Mouse (Mus musculus): ENCODE measurements around the gene Map1a. TPM values are rescaled to one million over a fixed set of nuclear protein-coding genes. Genes with fewer than 3 reads are reported as not detected.
A peak's percentile ranks its signal among the peaks of the same experiment; 100 is the strongest.

The Map1a gene
- polyA plus RNA-seq, 1 experiment from 2014 or later: 0.93 TPM

- Histone ChIP-seq H3K27me3 (ENCODE audit: insufficient read depth, low read length) (no peaks in the 10 kb centered on the region), H3K4me3 (replicated peaks; ENCODE audit: low read depth, low read length) (no peak overlapping the region), H3K36me3 (ENCODE audit: insufficient read depth, low read length) (no peaks in the 10 kb centered on the region), H3K4me1 (replicated peaks; ENCODE audit: insufficient read depth, low read length) (no peaks in the 10 kb centered on the region), H3K4me2 (ENCODE audit: low read length) (no peak overlapping the region), H3K9me3 (replicated peaks; ENCODE audit: low read length) (no peaks in the 10 kb centered on the region), H3K27ac (no peak overlapping the region), H3K9ac (ENCODE audit: low read depth, low read length) (no peak overlapping the region)
- ATAC-seq (replicated peaks; ENCODE audit: low FRiP score, low read depth) (no peak), DNase-seq (ENCODE audit: low spot score) (no peak)
- TF ChIP-seq CTCF (IDR thresholded peaks at IDR 0.05; ENCODE audit: low read depth): peak; percentile 42
These were observed 49.7 kb downstream of the Map1a start for GRCm38 (mm10) chr2:121339057-121339456.

GRCm38 (mm10) chr2:121353156-121353555 is 63.8 kb downstream of the Map1a start:
- ATAC-seq (replicated peaks; ENCODE audit: low FRiP score, low read depth): no peak
- Histone ChIP-seq H3K4me3 (replicated peaks; ENCODE audit: low read depth, low read length) (no peak overlapping the region), H3K4me2 (ENCODE audit: low read length) (no peak overlapping the region), H3K36me3 (ENCODE audit: insufficient read depth, low read length) (no peaks in the 10 kb centered on the region), H3K4me1 (replicated peaks; ENCODE audit: insufficient read depth, low read length) (peaks cover 3% of the 10 kb centered on the region; the same call in 1 of the 2 replicates), H3K9me3 (replicated peaks; ENCODE audit: low read length) (no peaks in the 10 kb centered on the region), H3K27me3 (ENCODE audit: insufficient read depth, low read length) (no peaks in the 10 kb centered on the region), H3K9ac (ENCODE audit: low read depth, low read length) (no peak overlapping the region), H3K27ac (no peak overlapping the region)
- whole genome bisulfite sequencing: 44% methylated on average over 8 of the region's 8 CpGs
- no peak for TF ChIP-seq CTCF (IDR thresholded peaks at IDR 0.05; ENCODE audit: low read depth)
- DNase-seq (ENCODE audit: low spot score): peak; percentile 13

GRCm38 (mm10) chr2:121354378-121354777 is 65.0 kb downstream of the Map1a start:
- WGBS: 1% methylated on average over 6 of the region's 6 CpGs
- Histone ChIP-seq H3K9ac (ENCODE audit: low read depth, low read length) (peak overlapping the region; percentile 63), H3K9me3 (replicated peaks; ENCODE audit: low read length) (no peaks in the 10 kb centered on the region), H3K27ac (peak overlapping the region; percentile 50; the same call in 1 of the 2 replicates), H3K4me3 (replicated peaks; ENCODE audit: low read depth, low read length) (peak overlapping the region; percentile 66), H3K4me1 (replicated peaks; ENCODE audit: insufficient read depth, low read length) (peaks cover 8% of the 10 kb centered on the region; the same call in 1 of the 2 replicates), H3K27me3 (ENCODE audit: insufficient read depth, low read length) (no peaks in the 10 kb centered on the region), H3K4me2 (ENCODE audit: low read length) (peak overlapping the region; percentile 92), H3K36me3 (ENCODE audit: insufficient read depth, low read length) (no peaks in the 10 kb centered on the region)
- no peak for TF ChIP-seq CTCF (IDR thresholded peaks at IDR 0.05; ENCODE audit: low read depth)
- ATAC-seq (replicated peaks; ENCODE audit: low FRiP score, low read depth) (no peak), DNase-seq (ENCODE audit: low spot score) (no peak)

GRCm38 (mm10) chr2:121354820-121355592 is 65.6 kb downstream of the Map1a start, which contains the start of gene Ppip5k1:
Gene Ppip5k1 (minus strand): TSS chr2:121355396.
- H3K36me3 ChIP-seq (ENCODE audit: insufficient read depth, low read length): no peaks in the 10 kb centered on the region
- no peaks in the 10 kb centered on the region for H3K27me3 ChIP-seq (ENCODE audit: insufficient read depth, low read length)
- H3K27ac ChIP-seq: peak within 1 kb of the TSS; percentile 50; the same call in 1 of the 2 replicates
- TF ChIP-seq CTCF (IDR thresholded peaks at IDR 0.05; ENCODE audit: low read depth): peak; percentile 95
- no peaks in the 10 kb centered on the region for H3K9me3 ChIP-seq (replicated peaks; ENCODE audit: low read length)
- under 1% methylated on average over 57 of the region's 58 CpGs for WGBS
- H3K4me1 ChIP-seq (replicated peaks; ENCODE audit: insufficient read depth, low read length): peaks cover 8% of the 10 kb centered on the region; the same call in 1 of the 2 replicates
- peak within 1 kb of the TSS; percentile 92 for H3K4me2 ChIP-seq (ENCODE audit: low read length)
- ATAC-seq (replicated peaks; ENCODE audit: low FRiP score, low read depth) (peak; percentile 92), DNase-seq (ENCODE audit: low spot score) (peak; percentile 98)
- H3K9ac ChIP-seq (ENCODE audit: low read depth, low read length): peak within 1 kb of the TSS; percentile 63
- peak within 1 kb of the TSS; percentile 66 for H3K4me3 ChIP-seq (replicated peaks; ENCODE audit: low read depth, low read length)

- Histone ChIP-seq H3K4me2 (ENCODE audit: low read length) (peak within 1 kb of the TSS; percentile 50), H3K4me1 (replicated peaks; ENCODE audit: insufficient read depth, low read length) (peaks cover 8% of the 10 kb centered on the region; the same call in 1 of the 2 replicates), H3K36me3 (ENCODE audit: insufficient read depth, low read length) (no peaks in the 10 kb centered on the region), H3K4me3 (replicated peaks; ENCODE audit: low read depth, low read length) (peak within 1 kb of the TSS; percentile 23), H3K9ac (ENCODE audit: low read depth, low read length) (0 out of 2 replicates have a peak within 1 kb of the TSS, but pooled peaks have one; percentile 31), H3K9me3 (replicated peaks; ENCODE audit: low read length) (no peaks in the 10 kb centered on the region), H3K27ac (no peak within 1 kb of the TSS), H3K27me3 (ENCODE audit: insufficient read depth, low read length) (no peaks in the 10 kb centered on the region)
- ATAC-seq (replicated peaks; ENCODE audit: low FRiP score, low read depth): no peak
- no peak for DNase-seq (ENCODE audit: low spot score)
- 39% methylated on average over 5 of the region's 5 CpGs for WGBS
- TF ChIP-seq CTCF (IDR thresholded peaks at IDR 0.05; ENCODE audit: low read depth): no peak
These were observed 68.1 kb downstream of the Map1a start, which contains the start of gene Ckmt1 for GRCm38 (mm10) chr2:121357494-121357893. Gene Ckmt1 (plus strand): TSS chr2:121357714.

- DNase-seq (ENCODE audit: low spot score) (no peak), ATAC-seq (replicated peaks; ENCODE audit: low FRiP score, low read depth) (no peak)
- H3K27me3 ChIP-seq (ENCODE audit: insufficient read depth, low read length): no peaks in the 10 kb centered on the region
- no peaks in the 10 kb centered on the region for H3K36me3 ChIP-seq (ENCODE audit: insufficient read depth, low read length)
- TF ChIP-seq CTCF (IDR thresholded peaks at IDR 0.05; ENCODE audit: low read depth): no peak
- peaks cover 8% of the 10 kb centered on the region; the same call in 1 of the 2 replicates for H3K4me1 ChIP-seq (replicated peaks; ENCODE audit: insufficient read depth, low read length)
- H3K27ac ChIP-seq: no peak overlapping the region
- peak overlapping the region; percentile 50 for H3K4me2 ChIP-seq (ENCODE audit: low read length)
- H3K4me3 ChIP-seq (replicated peaks; ENCODE audit: low read depth, low read length): peak overlapping the region; percentile 23
- no peak overlapping the region for H3K9ac ChIP-seq (ENCODE audit: low read depth, low read length)
- WGBS: 0% methylated on average over 4 of the region's 4 CpGs
- no peaks in the 10 kb centered on the region for H3K9me3 ChIP-seq (replicated peaks; ENCODE audit: low read length)
These were observed 68.6 kb downstream of the Map1a start for GRCm38 (mm10) chr2:121357961-121358360.

Measured in kidney, postnatal 0 days (tissue).